Mouse (Mus musculus): ENCODE results near the gene Slc9a9.

Gene Slc9a9

GRCm38 (mm10) chr9:94815518-94815917 is 145.8 kb downstream of the Slc9a9 start:
- no peak for TF ChIP-seq GATA4 (IDR thresholded peaks at IDR 0.05; ENCODE audit: insufficient replicate concordance, low read length)

GRCm38 (mm10) chr9:94821268-94821667 is 151.6 kb downstream of the Slc9a9 start:
- no peak for TF ChIP-seq GATA4 (IDR thresholded peaks at IDR 0.05; ENCODE audit: insufficient replicate concordance, low read length)

- no peak for TF ChIP-seq GATA4 (IDR thresholded peaks at IDR 0.05; ENCODE audit: insufficient replicate concordance, low read length)
Observed at GRCm38 (mm10) chr9:94833836-94834235, 164.1 kb downstream of the Slc9a9 start.

- no peak for TF ChIP-seq GATA4 (IDR thresholded peaks at IDR 0.05; ENCODE audit: insufficient replicate concordance, low read length)
Observed at GRCm38 (mm10) chr9:94837384-94837783, 167.7 kb downstream of the Slc9a9 start.

- TF ChIP-seq GATA4 (IDR thresholded peaks at IDR 0.05; ENCODE audit: insufficient replicate concordance, low read length): no peak
Observed at GRCm38 (mm10) chr9:94838479-94839031, 168.8 kb downstream of the Slc9a9 start.

GRCm38 (mm10) chr9:94839204-94839603 is 169.5 kb downstream of the Slc9a9 start:
- no peak for TF ChIP-seq GATA4 (IDR thresholded peaks at IDR 0.05; ENCODE audit: insufficient replicate concordance, low read length)

GRCm38 (mm10) chr9:94840398-94840797 is 170.7 kb downstream of the Slc9a9 start:
- TF ChIP-seq GATA4 (IDR thresholded peaks at IDR 0.05; ENCODE audit: insufficient replicate concordance, low read length): no peak

- no peak for TF ChIP-seq GATA4 (IDR thresholded peaks at IDR 0.05; ENCODE audit: insufficient replicate concordance, low read length)
Observed at GRCm38 (mm10) chr9:94840972-94841371, 171.3 kb downstream of the Slc9a9 start.

- no peak for TF ChIP-seq GATA4 (IDR thresholded peaks at IDR 0.05; ENCODE audit: insufficient replicate concordance, low read length)
Observed at GRCm38 (mm10) chr9:94844176-94844575, 174.5 kb downstream of the Slc9a9 start.

- no peak for TF ChIP-seq GATA4 (IDR thresholded peaks at IDR 0.05; ENCODE audit: insufficient replicate concordance, low read length)
Observed at GRCm38 (mm10) chr9:94847624-94848023, 177.9 kb downstream of the Slc9a9 start.

- no peak for TF ChIP-seq GATA4 (IDR thresholded peaks at IDR 0.05; ENCODE audit: insufficient replicate concordance, low read length)
Observed at GRCm38 (mm10) chr9:94851550-94851949, 181.8 kb downstream of the Slc9a9 start.

- TF ChIP-seq GATA4 (IDR thresholded peaks at IDR 0.05; ENCODE audit: insufficient replicate concordance, low read length): no peak
Observed at GRCm38 (mm10) chr9:94856093-94856492, 186.4 kb downstream of the Slc9a9 start.

- TF ChIP-seq GATA4 (IDR thresholded peaks at IDR 0.05; ENCODE audit: insufficient replicate concordance, low read length): no peak
Observed at GRCm38 (mm10) chr9:94868557-94868956, 198.8 kb downstream of the Slc9a9 start.

GRCm38 (mm10) chr9:94869023-94869799 is 199.5 kb downstream of the Slc9a9 start:
- TF ChIP-seq GATA4 (IDR thresholded peaks at IDR 0.05; ENCODE audit: insufficient replicate concordance, low read length): no peak

GRCm38 (mm10) chr9:94882517-94882916 is 212.8 kb downstream of the Slc9a9 start:
- no peak for TF ChIP-seq GATA4 (IDR thresholded peaks at IDR 0.05; ENCODE audit: insufficient replicate concordance, low read length)

GRCm38 (mm10) chr9:94883435-94883834 is 213.7 kb downstream of the Slc9a9 start:
- no peak for TF ChIP-seq GATA4 (IDR thresholded peaks at IDR 0.05; ENCODE audit: insufficient replicate concordance, low read length)

- TF ChIP-seq GATA4 (IDR thresholded peaks at IDR 0.05; ENCODE audit: insufficient replicate concordance, low read length): no peak; the same call in 1 of the 2 replicates
Observed at GRCm38 (mm10) chr9:94885151-94885550, 215.4 kb downstream of the Slc9a9 start.

Measured in liver, adult (tissue).